ENCODE assay signal across 31 mouse cellular contexts in genomic region chr10:86862496-86862895, GRCm38 (mm10).
DNase-seq lines count a peak whose midpoint lies in the region; ATAC-seq and TF ChIP-seq lines count a peak whose summit lies in the region.
"Had no signal": no experiment of that assay in that cellular context is flagged by ENCODE, and none has a peak within 500 bp of the region (broad histone marks: within the 10 kb centered on the region; RNA-seq: fewer than 3 reads in every experiment).

No protein-coding gene starts in this region.

- no peak overlapping the region for H3K4me2 ChIP-seq in kidney, embryonic 16.5 days (replicated peaks; ENCODE audit: low read depth, low read length)
- no peak overlapping the region for H3K4me2 ChIP-seq in liver, embryonic 12.5 days
- H3K4me2 ChIP-seq: embryonic facial prominence, embryonic 13.5 days; forebrain, embryonic 12.5 days; forebrain, embryonic 15.5 days; heart, embryonic 12.5 days; heart, embryonic 15.5 days; hindbrain, embryonic 12.5 days; hindbrain, embryonic 15.5 days had no signal

- no peaks in the 10 kb centered on the region for H3K4me1 ChIP-seq in kidney, embryonic 16.5 days (ENCODE audit: insufficient read depth, low read length)
- no peaks in the 10 kb centered on the region; the same call in 1 of the 2 replicates for H3K4me1 ChIP-seq in liver, adult 2 months (ENCODE audit: control insufficient read depth, insufficient read depth, low read length)
- no peaks in the 10 kb centered on the region for H3K4me1 ChIP-seq in liver, embryonic 12.5 days
- 0 out of 2 replicates have a peak, but pooled peaks cover 3% of the 10 kb centered on the region for H3K4me1 ChIP-seq in hindbrain, embryonic 10.5 days (replicated peaks)
- H3K4me1 ChIP-seq: embryonic facial prominence, embryonic 10.5 days; embryonic facial prominence, embryonic 13.5 days; forebrain, embryonic 12.5 days; forebrain, embryonic 15.5 days; heart, embryonic 15.5 days; hindbrain, embryonic 12.5 days; hindbrain, embryonic 15.5 days had no signal

- TF ChIP-seq POLR2A in liver, adult 2 months (IDR thresholded peaks at IDR 0.05; ENCODE audit: extremely low read depth, insufficient read depth, low read length): no peak

- TF ChIP-seq CTCF in liver, adult 2 months (IDR thresholded peaks at IDR 0.05; ENCODE audit: low read depth, low read length): no peak

- H3K36me3 ChIP-seq in kidney, embryonic 16.5 days (ENCODE audit: insufficient read depth, low read length): no peaks in the 10 kb centered on the region
- peaks cover 1% of the 10 kb centered on the region; the same call in 1 of the 2 replicates for H3K36me3 ChIP-seq in liver, adult 2 months (ENCODE audit: control insufficient read depth, insufficient read depth, low read length)
- no peaks in the 10 kb centered on the region for H3K36me3 ChIP-seq in liver, embryonic 12.5 days
- H3K36me3 ChIP-seq in hindbrain, embryonic 10.5 days: no peaks in the 10 kb centered on the region
- H3K36me3 ChIP-seq: embryonic facial prominence, embryonic 10.5 days; embryonic facial prominence, embryonic 13.5 days; forebrain, embryonic 12.5 days; forebrain, embryonic 15.5 days; G1E; heart, embryonic 12.5 days; heart, embryonic 15.5 days; hindbrain, embryonic 12.5 days; hindbrain, embryonic 15.5 days had no signal

- no peak overlapping the region for H3K9ac ChIP-seq in kidney, embryonic 16.5 days (replicated peaks; ENCODE audit: low read length)
- H3K9ac ChIP-seq in liver, adult 2 months (ENCODE audit: low read depth, low read length): no peak overlapping the region
- no peak overlapping the region for H3K9ac ChIP-seq in liver, embryonic 12.5 days
- H3K9ac ChIP-seq: embryonic facial prominence, embryonic 13.5 days; forebrain, embryonic 12.5 days; forebrain, embryonic 15.5 days; heart, embryonic 12.5 days; heart, embryonic 15.5 days; hindbrain, embryonic 12.5 days; hindbrain, embryonic 15.5 days had no signal

- H3K27ac ChIP-seq in kidney, embryonic 16.5 days (ENCODE audit: low read length): no peak overlapping the region
- H3K27ac ChIP-seq in liver, adult 2 months (replicated peaks; ENCODE audit: insufficient read depth, low read depth, low read length): no peak overlapping the region
- H3K27ac ChIP-seq in liver, embryonic 12.5 days: no peak overlapping the region
- H3K27ac ChIP-seq in hindbrain, embryonic 10.5 days: no peak overlapping the region
- H3K27ac ChIP-seq: embryonic facial prominence, embryonic 10.5 days; embryonic facial prominence, embryonic 13.5 days; forebrain, embryonic 12.5 days; forebrain, embryonic 15.5 days; heart, embryonic 15.5 days; hindbrain, embryonic 12.5 days; hindbrain, embryonic 15.5 days had no signal

- H3K79me2 ChIP-seq in liver, adult 2 months (ENCODE audit: control insufficient read depth, insufficient read depth, low read length): no peaks in the 10 kb centered on the region

- no peaks in the 10 kb centered on the region for H3K9me3 ChIP-seq in kidney, embryonic 16.5 days (ENCODE audit: low read length)
- no peaks in the 10 kb centered on the region for H3K9me3 ChIP-seq in liver, embryonic 12.5 days (replicated peaks)
- H3K9me3 ChIP-seq in hindbrain, embryonic 10.5 days: no peaks in the 10 kb centered on the region
- H3K9me3 ChIP-seq: embryonic facial prominence, embryonic 10.5 days; embryonic facial prominence, embryonic 13.5 days; forebrain, embryonic 12.5 days; forebrain, embryonic 15.5 days; G1E; heart, embryonic 12.5 days; heart, embryonic 15.5 days; hindbrain, embryonic 12.5 days; hindbrain, embryonic 15.5 days had no signal

- H3K4me3 ChIP-seq in kidney, embryonic 16.5 days (ENCODE audit: low read length): no peak overlapping the region
- no peak overlapping the region for H3K4me3 ChIP-seq in liver, adult 2 months (ENCODE audit: insufficient read depth, low read depth, low read length)
- no peak overlapping the region for H3K4me3 ChIP-seq in liver, embryonic 12.5 days
- H3K4me3 ChIP-seq in hindbrain, embryonic 10.5 days: no peak overlapping the region
- H3K4me3 ChIP-seq: embryonic facial prominence, embryonic 10.5 days; embryonic facial prominence, embryonic 13.5 days; erythroblast, embryonic 14.5 days; forebrain, embryonic 12.5 days; forebrain, embryonic 15.5 days; heart, embryonic 12.5 days; heart, embryonic 15.5 days; hindbrain, embryonic 12.5 days; hindbrain, embryonic 15.5 days had no signal

- 86% methylated on average over 6 of the region's 6 CpGs for WGBS in kidney, embryonic 16.5 days
- WGBS in liver, adult 2 months: 17% methylated on average over 6 of the region's 6 CpGs
- WGBS in liver, embryonic 12.5 days (ENCODE audit: insufficient replicate concordance): 79% methylated on average over 6 of the region's 6 CpGs
- WGBS in hindbrain, embryonic 10.5 days: 90% methylated on average over 6 of the region's 6 CpGs

- no peak for ATAC-seq in kidney, embryonic 16.5 days (ENCODE audit: low FRiP score, low TSS enrichment)
- ATAC-seq in liver, embryonic 12.5 days: no peak
- ATAC-seq: forebrain, embryonic 15.5 days; Patski had no signal

- peak; percentile 51 for DNase-seq in kidney, adult 18-20 months
- peak; percentile 68 for DNase-seq in liver, adult 2 months (ENCODE audit: extremely low read depth, low read depth, low spot score)
- DNase-seq in kidney, postnatal 10 days: peak; percentile 21
- peak; percentile 68 to 77 for DNase-seq in kidney, postnatal 36 days
- DNase-seq in hindbrain, embryonic 10.5 days (ENCODE audit: low spot score): no peak
- DNase-seq: adrenal gland, adult 2 months; adrenal gland, postnatal 14 days; B cell, adult 2 months; cerebellum, adult 11-12 months; cerebellum, adult 8-10 months; cerebellum, postnatal 10 days; cerebellum, postnatal 36 days; embryo, embryonic 11 days; gastrocnemius, postnatal 25 days; heart, adult 18-20 months; heart, postnatal 14 days; heart, postnatal 4 days had no signal

- no peaks in the 10 kb centered on the region for H3K27me3 ChIP-seq in kidney, embryonic 16.5 days (ENCODE audit: insufficient read depth, low read length)
- H3K27me3 ChIP-seq in liver, adult 2 months (ENCODE audit: control insufficient read depth, insufficient read depth, low read length): no peaks in the 10 kb centered on the region
- no peaks in the 10 kb centered on the region for H3K27me3 ChIP-seq in liver, embryonic 12.5 days (replicated peaks)
- H3K27me3 ChIP-seq in hindbrain, embryonic 10.5 days (ENCODE audit: insufficient read depth, poor library complexity, severe bottlenecking): no peaks in the 10 kb centered on the region
- H3K27me3 ChIP-seq: CH12.LX; embryonic facial prominence, embryonic 13.5 days; forebrain, embryonic 12.5 days; forebrain, embryonic 15.5 days; heart, embryonic 12.5 days; heart, embryonic 15.5 days; hindbrain, embryonic 12.5 days; hindbrain, embryonic 15.5 days; Patski had no signal
